Mouse (Mus musculus) gastrocnemius, postnatal 25 days (tissue): ENCODE data around the gene Calml3. TPM values are rescaled to one million over a fixed set of nuclear protein-coding genes. Genes with fewer than 3 reads are reported as not detected.
"Not testable (repeated sequence)": the region's sequence is repeated elsewhere in the genome, so short reads cannot be mapped to it uniquely, and the experiment has no call there.

Experiments
- DNase-seq: peaks from one replicate; pipeline ENCODE4 v3.0.0; 2022
- long read RNA-seq, 2 experiments: library from polyadenylated mRNA; stranded (forward); transcript quantifications; one replicate each; pipeline ENCODE4 v2.0.0; 2021
- total RNA-seq, 2 experiments: library from RNA; stranded (reverse); gene quantifications; 1 replicate in 1 of 2; 2 replicates in 1 of 2; pipeline ENCODE4 v1.2.3; 2021

The Calml3 gene
- total RNA-seq, result not detected
- long read RNA-seq, experiment 1, result 0 reads
- long read RNA-seq, experiment 2, result 0 reads

- DNase-seq, result no peak
Measured at GRCm38 (mm10) chr13:3804186-3804585, at the start of gene Calml3. Gene Calml3, minus strand, starts transcription at chr13:3804316.

- no peak for DNase-seq
Measured at GRCm38 (mm10) chr13:3850330-3850729, 46.2 kb upstream of the Calml3 start.

- DNase-seq, result not testable (repeated sequence)
Measured at GRCm38 (mm10) chr13:3840662-3841061, 36.5 kb upstream of the Calml3 start.

- not testable (repeated sequence) for DNase-seq
Measured at GRCm38 (mm10) chr13:3837312-3837807, 33.2 kb upstream of the Calml3 start, which contains the start of gene Calm4. Gene Calm4, plus strand, starts transcription at chr13:3837757.

GRCm38 (mm10) chr13:3833644-3834043, 29.5 kb upstream of the Calml3 start:
- not testable (repeated sequence) for DNase-seq

GRCm38 (mm10) chr13:3832450-3832849, 28.3 kb upstream of the Calml3 start:
- no peak for DNase-seq

- no peak for DNase-seq
Measured at GRCm38 (mm10) chr13:3831994-3832393, 27.9 kb upstream of the Calml3 start.

- DNase-seq, result no peak
Measured at GRCm38 (mm10) chr13:3831546-3831945, 27.4 kb upstream of the Calml3 start.

- no peak for DNase-seq
Measured at GRCm38 (mm10) chr13:3825726-3826125, 21.6 kb upstream of the Calml3 start.

- no peak for DNase-seq
Measured at GRCm38 (mm10) chr13:3822105-3822504, 18.0 kb upstream of the Calml3 start.

- no peak for DNase-seq
Measured at GRCm38 (mm10) chr13:3818740-3819076, 14.6 kb upstream of the Calml3 start.

GRCm38 (mm10) chr13:3818012-3818739, 14.1 kb upstream of the Calml3 start:
- no peak for DNase-seq

- DNase-seq, result no peak
Measured at GRCm38 (mm10) chr13:3807131-3807827, 3.2 kb upstream of the Calml3 start.

GRCm38 (mm10) chr13:3805638-3806037, 1.5 kb upstream of the Calml3 start:
- no peak for DNase-seq

GRCm38 (mm10) chr13:3805132-3805531, 1.0 kb upstream of the Calml3 start:
- DNase-seq, result no peak

GRCm38 (mm10) chr13:3799386-3799785, 4.7 kb downstream of the Calml3 start:
- DNase-seq, result no peak

GRCm38 (mm10) chr13:3798751-3799150, 5.4 kb downstream of the Calml3 start:
- no peak for DNase-seq

GRCm38 (mm10) chr13:3796649-3797048, 7.5 kb downstream of the Calml3 start:
- DNase-seq, result no peak

GRCm38 (mm10) chr13:3789531-3789930, 14.6 kb downstream of the Calml3 start:
- no peak for DNase-seq

GRCm38 (mm10) chr13:3788588-3788987, 15.5 kb downstream of the Calml3 start:
- DNase-seq, result no peak

- no peak for DNase-seq
Measured at GRCm38 (mm10) chr13:3787644-3788043, 16.5 kb downstream of the Calml3 start.

GRCm38 (mm10) chr13:3787102-3787501, 17.0 kb downstream of the Calml3 start:
- no peak for DNase-seq

- no peak for DNase-seq
Measured at GRCm38 (mm10) chr13:3783621-3784020, 20.5 kb downstream of the Calml3 start.
